Mouse (Mus musculus) lung, adult 2 months (tissue): Measurements from ENCODE around the gene Lsamp.

ENCODE experiments used
- CTCF ChIP-seq: fragments of 200-500 bp; IDR thresholded peaks from 2 replicates; pipeline ENCODE4 v1.5.1; 2011; ENCODE audit warnings: mild to moderate bottlenecking, low read length, control low read depth; ENCODE audit not compliant: insufficient read depth
- POLR2A ChIP-seq: fragments of 200-500 bp; IDR thresholded peaks from 2 replicates; pipeline ENCODE4 v1.6.1; 2011; ENCODE audit warnings: low read depth, mild to moderate bottlenecking, control low read depth, low read length, borderline replicate concordance; ENCODE audit errors: extremely low read depth

GRCm38 (mm10) chr16:41172839-41173238 is 1188.7 kb downstream of the Lsamp start:
- TF ChIP-seq CTCF, result no peak
- no peak for TF ChIP-seq POLR2A
